Mouse (Mus musculus) adipocyte (in vitro differentiated cells): Measurements from ENCODE around the gene Fancd2os.

ENCODE experiments used
- DNase-seq: peaks from one replicate; pipeline ENCODE4 v3.0.0-alpha.2; 2016; ENCODE audit warnings: low spot score

Fancd2os gene

DNA sequence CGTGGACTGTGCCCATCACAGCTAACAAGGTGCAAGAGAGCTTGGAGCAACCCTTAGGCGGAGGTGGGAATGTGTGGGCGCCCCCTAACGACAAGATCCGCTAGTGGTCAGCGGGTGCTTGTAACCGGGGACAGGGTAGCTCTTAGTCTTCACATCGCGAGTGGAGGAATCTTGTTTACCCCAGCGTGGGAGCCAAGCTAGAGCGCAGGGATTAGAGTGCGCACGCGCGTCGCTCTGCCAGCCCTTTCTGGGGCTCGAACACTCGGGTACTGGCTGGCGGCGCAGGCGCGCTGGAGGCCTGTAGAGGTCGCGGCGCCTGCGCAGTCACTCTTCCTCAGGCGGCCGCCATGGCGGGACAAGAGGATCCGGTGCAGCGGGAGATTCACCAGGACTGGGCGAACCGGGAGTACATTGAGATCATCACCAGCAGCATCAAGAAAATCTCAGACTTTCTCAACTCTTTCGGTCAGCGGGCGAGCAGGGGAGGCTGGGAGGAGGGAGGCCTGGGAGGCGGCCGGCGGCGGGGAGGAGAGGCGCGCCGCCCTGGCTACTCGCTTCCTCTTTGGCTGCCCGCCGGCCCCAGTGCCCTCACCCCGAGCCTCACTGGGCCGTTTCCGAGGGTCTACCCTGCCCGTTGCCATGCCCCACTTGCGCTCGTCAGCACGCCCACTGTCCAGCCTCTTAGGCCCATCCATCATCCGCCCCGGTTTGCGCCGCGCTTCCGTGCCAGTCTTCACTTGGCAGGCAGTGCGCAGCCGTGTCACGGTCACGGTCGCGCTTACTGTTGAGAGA is 4.1 kb upstream of the Fancd2os start, which contains the start of gene Brk1:
Gene Brk1, plus strand, starts transcription at position 341 of the 792 bp plus-strand sequence.
- DNase-seq: peak; percentile 98

- DNase-seq: no peak
Measured at GRCm38 (mm10) chr6:113603993-113604392, 3.5 kb upstream of the Fancd2os start.

DNA sequence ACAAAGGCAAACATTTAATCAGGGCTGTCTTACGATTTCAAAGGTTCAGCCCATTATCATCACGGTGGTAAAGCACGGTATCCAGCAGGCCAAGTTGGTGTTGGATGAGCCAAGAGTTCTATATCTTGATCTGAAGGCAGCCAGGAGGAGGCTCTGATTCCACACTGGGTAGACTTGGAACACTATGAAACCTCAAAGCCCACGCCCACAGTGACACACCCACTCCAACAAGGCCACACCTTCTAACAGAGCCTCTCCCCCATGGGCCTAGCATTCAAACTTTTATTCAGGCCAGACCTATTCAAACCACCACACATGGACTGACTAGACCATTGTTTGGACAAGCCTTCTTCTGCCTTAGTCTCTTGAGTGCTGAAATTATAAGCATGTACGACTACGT is 2.3 kb upstream of the Fancd2os start:
- no peak for DNase-seq

GRCm38 (mm10) chr6:113599833-113600232 is 682 bp downstream of the Fancd2os start:
- no peak for DNase-seq

GRCm38 (mm10) chr6:113597945-113598344 is 2.6 kb downstream of the Fancd2os start:
- DNase-seq: no peak

GRCm38 (mm10) chr6:113592637-113593036 is 7.9 kb downstream of the Fancd2os start:
- DNase-seq: no peak

GRCm38 (mm10) chr6:113586466-113587183 is 13.9 kb downstream of the Fancd2os start:
- DNase-seq: peak; percentile 63

GRCm38 (mm10) chr6:113585065-113585464 is 15.4 kb downstream of the Fancd2os start:
- no peak for DNase-seq

DNA sequence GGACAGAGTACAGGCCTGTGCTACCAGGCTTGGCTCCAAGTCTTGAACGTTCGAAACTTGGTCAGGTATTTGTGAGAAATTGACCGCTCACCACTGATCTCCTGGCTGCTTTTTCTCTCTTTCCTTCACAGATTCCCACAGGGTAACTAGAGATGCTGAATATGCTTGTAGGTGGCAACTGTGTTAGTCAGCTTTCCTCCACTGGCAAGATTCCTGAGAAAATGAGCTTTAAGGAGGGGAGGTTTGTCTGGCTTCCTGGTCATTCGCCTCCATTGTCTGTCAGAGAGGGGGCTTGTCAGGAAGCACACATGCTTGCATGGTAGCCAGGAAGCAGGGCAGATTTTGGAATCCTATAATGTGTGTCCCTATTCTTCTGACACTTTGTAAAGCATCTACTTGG is 17.5 kb downstream of the Fancd2os start:
- no peak for DNase-seq

DNA sequence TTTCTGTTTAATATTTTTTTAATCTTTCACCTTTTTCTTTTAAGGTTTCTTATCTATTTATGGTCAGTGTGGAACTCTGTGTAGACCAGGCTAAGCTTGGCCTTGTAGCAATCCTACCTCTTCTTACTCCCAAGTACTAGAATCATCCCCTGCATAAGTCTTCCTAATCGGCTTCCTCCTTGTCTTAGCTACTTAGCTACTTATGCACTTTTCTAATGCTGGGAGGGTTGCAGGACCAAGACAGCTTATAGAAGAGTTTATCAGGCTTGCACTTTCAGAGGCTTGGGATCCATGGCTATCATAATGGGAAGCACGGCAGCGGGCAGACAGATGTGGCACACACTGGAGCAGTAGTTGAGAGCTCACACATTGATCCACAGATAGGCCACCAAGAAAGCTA is 21.2 kb downstream of the Fancd2os start:
- DNase-seq: no peak

DNA sequence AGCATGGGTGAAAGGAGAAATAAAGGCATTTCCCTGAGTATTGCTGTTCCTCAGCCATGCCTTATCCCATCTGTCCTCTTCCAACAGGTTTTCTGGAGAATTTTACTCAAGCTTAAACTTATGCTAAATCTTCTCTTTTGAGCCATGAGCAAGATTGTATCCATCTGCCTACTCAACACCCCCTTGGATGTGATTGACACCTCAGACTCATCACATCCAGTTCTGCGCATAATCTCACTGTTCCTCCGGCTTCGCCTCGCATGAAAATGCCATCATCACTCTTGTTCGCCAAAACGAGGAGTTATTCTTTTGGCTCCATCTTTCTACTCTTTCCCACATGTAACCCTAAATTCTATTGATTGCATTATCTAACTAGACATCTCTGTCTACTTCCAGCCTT is 24.5 kb downstream of the Fancd2os start:
- DNase-seq: no peak

DNA sequence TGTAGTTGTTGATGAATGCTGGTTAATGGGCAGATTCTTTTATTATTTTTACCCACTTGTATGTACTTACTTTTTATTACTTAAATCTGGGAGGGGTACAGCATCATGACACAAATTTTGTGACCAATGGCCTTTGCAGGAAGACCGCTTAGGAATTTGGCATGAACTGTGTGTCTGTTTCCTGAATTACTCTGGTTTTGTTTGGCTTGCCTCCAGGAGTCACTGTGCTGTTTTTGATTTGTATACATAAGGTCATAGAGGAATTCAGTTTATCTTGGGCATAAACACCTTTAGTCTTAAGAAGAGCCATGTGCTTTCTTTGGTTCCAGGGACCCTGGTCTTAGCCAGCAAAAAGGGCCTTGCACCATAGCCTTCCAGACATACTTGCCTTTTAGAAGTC is 36.0 kb downstream of the Fancd2os start:
- peak; percentile 15 for DNase-seq

- no peak for DNase-seq
Measured at GRCm38 (mm10) chr6:113559736-113560135, 40.8 kb downstream of the Fancd2os start.
